Mouse (Mus musculus): Measurements from ENCODE around the gene Nagk. TPM values are rescaled to one million over a fixed set of nuclear protein-coding genes. Genes with fewer than 3 reads are reported as not detected.

Gene Nagk
- polyA plus RNA-seq, 2 experiments: 6.0 to 13.9 TPM

- peak overlapping the region; percentile 78 for H3K27ac ChIP-seq
- ATAC-seq (ENCODE audit: insufficient read depth) (peak; percentile 54), DNase-seq (ENCODE audit: low read depth in 3 of 3, low spot score in 3 of 3) (peak in 1 of 3 experiments; percentile 20)
- TF ChIP-seq CTCF (IDR thresholded peaks at IDR 0.05; ENCODE audit: low read depth): no peak
- TF ChIP-seq EP300 (IDR thresholded peaks at IDR 0.05; ENCODE audit: low read depth): no peak
- no peaks in the 10 kb centered on the region; the same call in 1 of the 2 replicates for H3K36me3 ChIP-seq (replicated peaks; ENCODE audit: control insufficient read depth, insufficient read depth, low read depth)
- WGBS (ENCODE audit: insufficient replicate concordance): 1% methylated on average over 14 of the region's 14 CpGs
- H3K9ac ChIP-seq (replicated peaks): peak overlapping the region; percentile 85
- no peaks in the 10 kb centered on the region for H3K27me3 ChIP-seq (ENCODE audit: control insufficient read depth, insufficient read depth, low read length)
- peaks cover 0 to 8% of the 10 kb centered on the region in 2 experiments; a peak in 2 of 4 replicates for H3K4me1 ChIP-seq (replicated peaks; ENCODE audit: control insufficient read depth in 2 of 2, insufficient read depth in 2 of 2, low read length in 1 of 2)
- no peaks in the 10 kb centered on the region for H3K9me3 ChIP-seq (ENCODE audit: control insufficient read depth, low read length)
- peak overlapping the region; percentile 73 for H3K4me2 ChIP-seq (ENCODE audit: low read depth)
- peak overlapping the region; percentile 68 to 78 for H3K4me3 ChIP-seq (ENCODE audit: insufficient read depth in 1 of 2, low read depth in 2 of 2, low read length in 2 of 2)
These were observed 19.8 kb upstream of the Nagk start for GRCm38 (mm10) chr6:83774781-83775563.

DNA sequence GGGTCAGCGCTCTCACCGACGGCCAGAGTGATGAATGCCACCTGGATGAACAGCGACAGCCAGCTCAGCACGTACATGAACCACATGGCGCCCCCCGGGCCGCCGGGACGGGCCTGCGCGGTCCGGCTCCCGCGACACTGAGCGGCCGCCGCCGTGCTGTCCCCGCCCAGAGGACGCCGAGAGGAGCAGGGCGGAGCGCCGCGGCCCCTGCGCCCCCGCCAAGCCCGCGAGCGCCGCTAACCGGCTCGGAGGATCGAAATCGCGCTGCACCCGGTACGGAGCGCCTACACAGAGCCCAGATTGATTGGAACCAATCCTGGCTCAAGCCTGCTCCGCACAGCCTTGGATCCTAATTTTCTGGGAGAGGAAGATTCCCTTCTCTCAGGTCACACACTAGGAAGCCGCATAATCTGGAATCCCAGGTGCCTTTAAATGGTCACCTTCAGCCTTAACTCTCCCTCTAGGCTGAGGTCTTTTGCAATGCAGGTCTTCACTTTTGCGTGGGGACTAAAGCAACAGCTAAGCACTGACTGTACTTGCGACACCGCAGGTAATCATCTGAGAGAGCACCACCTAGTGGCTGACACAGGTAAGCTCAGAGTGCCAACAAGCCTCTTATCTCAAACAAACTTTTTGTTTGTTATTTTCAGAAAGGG is 19.0 kb upstream of the Nagk start, which contains the start of gene Tex261:
Gene Tex261, minus strand, starts transcription at position 176 of the 656 bp plus-strand sequence.
- peak; percentile 85 for TF ChIP-seq CTCF (IDR thresholded peaks at IDR 0.05; ENCODE audit: low read depth)
- TF ChIP-seq EP300 (IDR thresholded peaks at IDR 0.05; ENCODE audit: low read depth): no peak
- ATAC-seq (ENCODE audit: insufficient read depth): peak; percentile 92
- Histone ChIP-seq H3K27me3 (ENCODE audit: control insufficient read depth, insufficient read depth, low read length) (no peaks in the 10 kb centered on the region), H3K9ac (replicated peaks) (peak within 1 kb of the TSS; percentile 85), H3K27ac (peak within 1 kb of the TSS; percentile 78), H3K4me1 (replicated peaks; ENCODE audit: control insufficient read depth in 2 of 2, insufficient read depth in 2 of 2, low read length in 1 of 2) (peaks cover 0 to 8% of the 10 kb centered on the region in 2 experiments; a peak in 2 of 4 replicates), H3K9me3 (ENCODE audit: control insufficient read depth, low read length) (no peaks in the 10 kb centered on the region), H3K4me2 (ENCODE audit: low read depth) (peak within 1 kb of the TSS; percentile 73), H3K36me3 (replicated peaks; ENCODE audit: control insufficient read depth, insufficient read depth, low read depth) (no peaks in the 10 kb centered on the region; the same call in 1 of the 2 replicates), H3K4me3 (ENCODE audit: insufficient read depth in 1 of 2, low read depth in 2 of 2, low read length in 2 of 2) (peak within 1 kb of the TSS; percentile 68 to 78)
- WGBS (ENCODE audit: insufficient replicate concordance): under 1% methylated on average over 45 of the region's 45 CpGs
- peak; percentile 66 to 77 (median 68) for DNase-seq (ENCODE audit: low read depth in 3 of 3, low spot score in 3 of 3)

DNA sequence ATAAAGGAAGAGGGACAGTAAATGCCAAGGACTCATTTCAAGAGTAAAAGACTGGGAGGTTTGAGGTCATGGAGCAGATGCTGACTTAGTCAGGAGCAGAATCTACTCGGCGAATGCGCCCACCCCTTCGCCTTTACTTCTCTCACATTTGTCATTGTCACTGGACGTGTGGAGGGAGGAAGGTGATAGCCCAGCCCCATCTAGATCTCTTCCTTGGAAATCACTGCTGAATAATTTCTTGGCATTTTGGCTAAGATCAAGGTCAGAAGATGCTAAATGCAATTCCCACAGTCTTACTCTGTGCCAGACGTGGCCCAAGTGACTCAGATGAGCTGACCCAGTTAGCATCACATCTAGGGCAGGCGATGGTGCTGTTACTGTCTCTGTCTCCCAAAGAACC is 16.5 kb upstream of the Nagk start:
- 79% methylated on average over 7 of the region's 7 CpGs for WGBS (ENCODE audit: insufficient replicate concordance)
- DNase-seq (ENCODE audit: low read depth in 3 of 3, low spot score in 3 of 3) (no peak), ATAC-seq (ENCODE audit: insufficient read depth) (no peak)
- Histone ChIP-seq H3K4me1 (replicated peaks; ENCODE audit: control insufficient read depth in 2 of 2, insufficient read depth in 2 of 2, low read length in 1 of 2) (peaks cover 0 to 8% of the 10 kb centered on the region in 2 experiments; a peak in 2 of 4 replicates), H3K9ac (replicated peaks) (no peak overlapping the region), H3K9me3 (ENCODE audit: control insufficient read depth, low read length) (no peaks in the 10 kb centered on the region), H3K4me3 (ENCODE audit: insufficient read depth in 1 of 2, low read depth in 2 of 2, low read length in 2 of 2) (no peak overlapping the region), H3K27ac (no peak overlapping the region), H3K27me3 (ENCODE audit: control insufficient read depth, insufficient read depth, low read length) (no peaks in the 10 kb centered on the region), H3K36me3 (replicated peaks; ENCODE audit: control insufficient read depth, insufficient read depth, low read depth) (no peaks in the 10 kb centered on the region; the same call in 1 of the 2 replicates), H3K4me2 (ENCODE audit: low read depth) (no peak overlapping the region)
- TF ChIP-seq CTCF (IDR thresholded peaks at IDR 0.05; ENCODE audit: low read depth): no peak
- TF ChIP-seq EP300 (IDR thresholded peaks at IDR 0.05; ENCODE audit: low read depth): no peak

- Histone ChIP-seq H3K27ac (no peak overlapping the region), H3K4me3 (ENCODE audit: insufficient read depth in 1 of 2, low read depth in 2 of 2, low read length in 2 of 2) (no peak overlapping the region), H3K27me3 (ENCODE audit: control insufficient read depth, insufficient read depth, low read length) (no peaks in the 10 kb centered on the region), H3K36me3 (replicated peaks; ENCODE audit: control insufficient read depth, insufficient read depth, low read depth) (no peaks in the 10 kb centered on the region), H3K4me2 (ENCODE audit: low read depth) (no peak overlapping the region), H3K9ac (replicated peaks) (no peak overlapping the region), H3K9me3 (ENCODE audit: control insufficient read depth, low read length) (no peaks in the 10 kb centered on the region), H3K4me1 (replicated peaks; ENCODE audit: control insufficient read depth in 2 of 2, insufficient read depth in 2 of 2, low read length in 1 of 2) (peaks cover 0 to 7% of the 10 kb centered on the region in 2 experiments; a peak in 2 of 4 replicates)
- 5% methylated on average over 5 of the region's 5 CpGs for WGBS (ENCODE audit: insufficient replicate concordance)
- DNase-seq (ENCODE audit: low read depth in 3 of 3, low spot score in 3 of 3) (peak in 2 of 3 experiments; percentile 37 to 41), ATAC-seq (ENCODE audit: insufficient read depth) (no peak)
- TF ChIP-seq EP300 (IDR thresholded peaks at IDR 0.05; ENCODE audit: low read depth) (no peak), CTCF (IDR thresholded peaks at IDR 0.05; ENCODE audit: low read depth) (peak; percentile 90)
These were observed 15.8 kb upstream of the Nagk start for GRCm38 (mm10) chr6:83779026-83779425.

DNA sequence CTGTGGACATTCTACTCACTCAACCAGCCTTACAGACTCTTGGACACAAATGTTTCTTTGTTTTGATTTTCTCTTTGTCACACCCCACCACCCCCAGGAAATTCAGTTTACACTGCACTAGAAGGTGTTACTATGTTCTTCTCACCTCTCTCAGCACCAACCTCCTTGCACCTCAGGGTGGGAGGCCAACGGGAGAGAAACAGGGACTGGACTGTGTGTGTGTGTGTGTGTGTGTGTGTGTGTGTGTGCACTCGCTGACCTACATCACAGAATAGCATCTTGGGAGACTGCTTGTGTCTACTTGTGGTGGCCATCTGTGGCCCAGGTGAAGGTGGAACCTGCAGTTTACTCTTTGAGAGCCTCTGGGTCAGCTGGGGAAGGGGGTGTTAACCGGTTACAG is 8.4 kb upstream of the Nagk start:
- Histone ChIP-seq H3K27ac (no peak overlapping the region), H3K27me3 (ENCODE audit: control insufficient read depth, insufficient read depth, low read length) (no peaks in the 10 kb centered on the region), H3K4me1 (replicated peaks; ENCODE audit: control insufficient read depth in 2 of 2, insufficient read depth in 2 of 2, low read length in 1 of 2) (peaks cover 0 to 1% of the 10 kb centered on the region in 2 experiments; a peak in 1 of 4 replicates), H3K4me2 (ENCODE audit: low read depth) (no peak overlapping the region), H3K9me3 (ENCODE audit: control insufficient read depth, low read length) (no peaks in the 10 kb centered on the region), H3K4me3 (ENCODE audit: insufficient read depth in 1 of 2, low read depth in 2 of 2, low read length in 2 of 2) (no peak overlapping the region), H3K9ac (replicated peaks) (no peak overlapping the region), H3K36me3 (replicated peaks; ENCODE audit: control insufficient read depth, insufficient read depth, low read depth) (no peaks in the 10 kb centered on the region)
- TF ChIP-seq CTCF (IDR thresholded peaks at IDR 0.05; ENCODE audit: low read depth) (no peak), EP300 (IDR thresholded peaks at IDR 0.05; ENCODE audit: low read depth) (no peak)
- DNase-seq (ENCODE audit: low read depth in 3 of 3, low spot score in 3 of 3): no peak
- WGBS (ENCODE audit: insufficient replicate concordance): 49% methylated on average over 3 of the region's 3 CpGs
- ATAC-seq (ENCODE audit: insufficient read depth): no peak
